Mouse (Mus musculus): ENCODE data around the gene Flrt3. TPM values are rescaled to one million over a fixed set of nuclear protein-coding genes. Genes with fewer than 3 reads are reported as not detected.

Flrt3 gene
- polyA plus RNA-seq (2015; fragmentation: Nextera tagmentation; extraction: Ambion mirVana): 1.2 and 1.7 TPM in 2 replicates

DNA sequence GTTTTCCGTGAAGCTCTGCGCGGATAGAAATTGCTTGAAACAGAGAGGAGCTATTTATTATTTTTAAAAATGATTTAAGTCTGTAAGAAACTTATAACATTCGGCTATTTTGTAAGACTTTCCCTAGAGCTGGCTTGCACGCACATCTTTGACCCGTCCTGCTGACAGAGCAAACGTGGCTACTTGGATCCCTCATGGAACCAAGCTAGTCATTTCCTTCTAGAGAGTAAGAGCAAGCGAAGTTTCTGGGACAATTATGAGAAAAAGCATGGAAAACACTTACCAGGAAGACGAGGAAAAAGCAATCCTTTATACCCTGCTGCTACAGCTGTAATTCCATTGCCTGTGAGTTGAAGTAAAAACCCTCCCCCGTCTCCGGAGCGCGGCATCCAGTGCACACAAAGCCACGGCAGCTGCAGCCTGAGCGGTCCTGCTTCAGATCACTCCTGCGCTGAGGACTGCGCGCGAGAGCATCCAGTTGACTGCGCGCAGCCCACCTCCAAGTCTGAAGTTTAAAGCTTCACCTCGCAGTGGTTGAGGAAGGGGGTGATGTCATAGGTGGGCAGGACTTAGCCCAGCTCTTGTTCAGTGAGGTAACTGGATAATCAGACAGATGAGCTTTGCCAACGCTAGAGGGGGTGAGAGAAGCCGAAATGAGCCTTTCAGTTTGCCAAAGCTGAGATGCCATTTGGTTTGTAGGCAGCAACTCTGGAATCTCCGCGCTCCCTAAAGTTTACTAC, at the start of gene Flrt3:
TSS of gene Flrt3 (minus strand) at position 507 of the 740 bp plus-strand sequence.
- peak; percentile 53 for DNase-seq
- Histone ChIP-seq H3K4me3 (replicated peaks) (peak within 1 kb of the TSS; percentile 46), H3K9me3 (replicated peaks) (no peaks in the 10 kb centered on the region), H3K27me3 (peaks cover 4% of the 10 kb centered on the region), H3K4me2 (peak within 1 kb of the TSS; percentile 66), H3K4me1 (replicated peaks) (0 out of 2 replicates have a peak, but pooled peaks cover 4% of the 10 kb centered on the region), H3K9ac (peak within 1 kb of the TSS; percentile 30), H3K27ac (no peak within 1 kb of the TSS), H3K36me3 (no peaks in the 10 kb centered on the region)
- ATAC-seq (ENCODE audit: low read depth): peak; percentile 99
- 1% methylated on average over 26 of the region's 26 CpGs for WGBS (ENCODE audit: insufficient replicate concordance)

GRCm38 (mm10) chr2:140717407-140717806, 46.1 kb upstream of the Flrt3 start:
- H3K9ac ChIP-seq: no peak overlapping the region
- no peak overlapping the region for H3K4me2 ChIP-seq
- no peaks in the 10 kb centered on the region for H3K9me3 ChIP-seq (replicated peaks)
- ATAC-seq (ENCODE audit: low read depth) (no peak), DNase-seq (no peak)
- 59% methylated on average over 9 of the region's 9 CpGs for WGBS (ENCODE audit: insufficient replicate concordance)
- H3K4me3 ChIP-seq (replicated peaks): no peak overlapping the region
- H3K36me3 ChIP-seq: no peaks in the 10 kb centered on the region
- H3K4me1 ChIP-seq (replicated peaks): no peaks in the 10 kb centered on the region
- no peaks in the 10 kb centered on the region for H3K27me3 ChIP-seq
- H3K27ac ChIP-seq: no peak overlapping the region

DNA sequence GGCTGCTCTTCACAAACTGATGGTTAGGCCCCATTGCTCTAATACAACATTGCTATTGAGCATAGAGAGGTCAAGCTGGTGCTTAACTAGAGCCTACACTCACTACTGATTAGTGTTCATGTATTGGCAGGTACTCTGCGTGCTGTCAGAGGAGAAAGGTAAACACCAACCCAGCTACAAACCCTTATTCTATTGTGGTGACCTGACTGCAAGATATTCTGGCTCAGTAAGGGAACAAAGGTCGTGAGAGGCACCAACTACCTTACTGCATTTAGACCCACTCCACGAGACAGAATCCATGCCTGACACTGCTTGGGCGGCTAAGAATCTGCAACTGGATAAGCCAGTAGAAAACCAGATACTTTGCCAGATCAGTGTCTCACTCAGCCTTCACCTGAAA, 44.6 kb upstream of the Flrt3 start:
- H3K9ac ChIP-seq: no peak overlapping the region
- H3K4me1 ChIP-seq (replicated peaks): no peaks in the 10 kb centered on the region
- WGBS (ENCODE audit: insufficient replicate concordance): 49% methylated on average over 4 of the region's 4 CpGs
- H3K27me3 ChIP-seq: no peaks in the 10 kb centered on the region
- H3K27ac ChIP-seq: no peak overlapping the region
- DNase-seq: no peak
- no peak for ATAC-seq (ENCODE audit: low read depth)
- H3K4me3 ChIP-seq (replicated peaks): no peak overlapping the region
- no peak overlapping the region for H3K4me2 ChIP-seq
- no peaks in the 10 kb centered on the region for H3K9me3 ChIP-seq (replicated peaks)
- no peaks in the 10 kb centered on the region for H3K36me3 ChIP-seq

GRCm38 (mm10) chr2:140707550-140707949, 36.3 kb upstream of the Flrt3 start:
- Histone ChIP-seq H3K4me2 (no peak overlapping the region), H3K9ac (no peak overlapping the region), H3K27me3 (no peaks in the 10 kb centered on the region), H3K9me3 (replicated peaks) (no peaks in the 10 kb centered on the region), H3K4me1 (replicated peaks) (no peaks in the 10 kb centered on the region), H3K36me3 (no peaks in the 10 kb centered on the region), H3K4me3 (replicated peaks) (no peak overlapping the region), H3K27ac (no peak overlapping the region)
- WGBS (ENCODE audit: insufficient replicate concordance): 58% methylated on average over 5 of the region's 5 CpGs
- ATAC-seq (ENCODE audit: low read depth) (no peak), DNase-seq (no peak)

DNA sequence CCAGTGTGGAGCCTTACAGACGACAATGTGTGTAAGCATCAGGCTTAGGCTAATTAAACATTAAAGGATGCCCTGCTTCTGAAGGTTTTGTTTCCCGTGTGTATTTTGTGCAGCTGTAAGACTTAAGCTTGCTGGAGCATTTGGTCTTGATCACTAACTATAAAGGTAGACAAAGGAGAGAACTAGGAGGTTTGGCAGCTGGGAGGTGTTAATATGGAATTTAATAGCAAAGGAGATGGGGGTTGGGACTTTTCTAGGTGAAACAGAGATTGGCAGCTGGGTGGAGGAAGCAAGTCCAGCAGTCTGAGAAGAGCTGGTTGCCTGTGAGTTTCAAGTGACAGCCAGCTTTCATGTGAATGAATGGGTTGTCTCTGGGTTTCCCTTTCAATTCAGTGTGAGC, 34.0 kb upstream of the Flrt3 start:
- WGBS (ENCODE audit: insufficient replicate concordance): 33% methylated on average over 2 of the region's 2 CpGs

GRCm38 (mm10) chr2:140704146-140704545, 32.9 kb upstream of the Flrt3 start:
- H3K4me3 ChIP-seq (replicated peaks): no peak overlapping the region
- H3K27me3 ChIP-seq: no peaks in the 10 kb centered on the region
- no peaks in the 10 kb centered on the region for H3K36me3 ChIP-seq
- no peak overlapping the region for H3K4me2 ChIP-seq
- WGBS (ENCODE audit: insufficient replicate concordance): 44% methylated on average over 3 of the region's 3 CpGs
- ATAC-seq (ENCODE audit: low read depth) (no peak), DNase-seq (no peak)
- H3K4me1 ChIP-seq (replicated peaks): no peaks in the 10 kb centered on the region
- no peaks in the 10 kb centered on the region for H3K9me3 ChIP-seq (replicated peaks)
- no peak overlapping the region for H3K9ac ChIP-seq
- H3K27ac ChIP-seq: no peak overlapping the region

More for the DNA sequence above, 34.0 kb upstream of the Flrt3 start:
- Histone ChIP-seq H3K27me3 (no peaks in the 10 kb centered on the region), H3K36me3 (no peaks in the 10 kb centered on the region), H3K9me3 (replicated peaks) (no peaks in the 10 kb centered on the region), H3K9ac (no peak overlapping the region), H3K27ac (no peak overlapping the region), H3K4me3 (replicated peaks) (no peak overlapping the region), H3K4me1 (replicated peaks) (no peaks in the 10 kb centered on the region), H3K4me2 (no peak overlapping the region)
- DNase-seq: no peak
- no peak for ATAC-seq (ENCODE audit: low read depth)

DNA sequence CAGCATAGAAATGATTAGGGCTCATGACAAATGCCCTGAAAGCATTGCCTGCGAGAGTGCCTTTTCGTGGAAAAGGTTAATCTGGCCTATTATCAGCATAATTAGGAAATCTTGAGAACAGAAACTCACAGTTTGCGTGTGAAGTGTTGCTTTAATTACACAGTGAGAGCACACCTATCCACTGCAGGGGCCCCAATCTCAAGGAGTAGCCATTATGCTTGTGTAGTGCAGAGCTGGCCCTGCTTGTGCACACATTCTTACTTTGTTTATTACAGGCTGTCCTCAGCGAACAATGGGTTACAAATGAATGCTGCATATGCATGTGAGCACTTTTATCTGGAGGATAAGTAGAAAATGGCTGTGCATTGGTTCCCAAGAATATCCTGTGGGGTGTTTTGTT, 32.1 kb upstream of the Flrt3 start:
- Histone ChIP-seq H3K4me2 (no peak overlapping the region), H3K36me3 (no peaks in the 10 kb centered on the region), H3K9ac (no peak overlapping the region), H3K9me3 (replicated peaks) (no peaks in the 10 kb centered on the region), H3K27me3 (no peaks in the 10 kb centered on the region), H3K4me3 (replicated peaks) (no peak overlapping the region), H3K27ac (no peak overlapping the region), H3K4me1 (replicated peaks) (no peaks in the 10 kb centered on the region)
- no peak for DNase-seq
- WGBS (ENCODE audit: insufficient replicate concordance): 61% methylated on average over 4 of the region's 4 CpGs
- ATAC-seq (ENCODE audit: low read depth): no peak

GRCm38 (mm10) chr2:140698585-140698984, 27.3 kb upstream of the Flrt3 start:
- Histone ChIP-seq H3K27ac (no peak overlapping the region), H3K9ac (no peak overlapping the region), H3K9me3 (replicated peaks) (no peaks in the 10 kb centered on the region), H3K27me3 (no peaks in the 10 kb centered on the region), H3K4me1 (replicated peaks) (no peaks in the 10 kb centered on the region), H3K4me3 (replicated peaks) (no peak overlapping the region), H3K36me3 (no peaks in the 10 kb centered on the region), H3K4me2 (no peak overlapping the region)
- ATAC-seq (ENCODE audit: low read depth) (no peak), DNase-seq (no peak)
- WGBS (ENCODE audit: insufficient replicate concordance): 54% methylated on average over 3 of the region's 3 CpGs

- 65% methylated on average over 5 of the region's 5 CpGs for WGBS (ENCODE audit: insufficient replicate concordance)
- Histone ChIP-seq H3K9me3 (replicated peaks) (no peaks in the 10 kb centered on the region), H3K4me2 (no peak overlapping the region), H3K36me3 (no peaks in the 10 kb centered on the region), H3K27me3 (no peaks in the 10 kb centered on the region), H3K9ac (no peak overlapping the region), H3K27ac (no peak overlapping the region), H3K4me1 (replicated peaks) (no peaks in the 10 kb centered on the region), H3K4me3 (replicated peaks) (no peak overlapping the region)
- ATAC-seq (ENCODE audit: low read depth) (no peak), DNase-seq (no peak)
Observed at GRCm38 (mm10) chr2:140693845-140694244, 22.6 kb upstream of the Flrt3 start.

- WGBS (ENCODE audit: insufficient replicate concordance): 50% methylated on average over 4 of the region's 4 CpGs
Observed at GRCm38 (mm10) chr2:140692461-140692860, 21.2 kb upstream of the Flrt3 start.

GRCm38 (mm10) chr2:140691403-140691802, 20.1 kb upstream of the Flrt3 start:
- no peaks in the 10 kb centered on the region for H3K9me3 ChIP-seq (replicated peaks)
- H3K36me3 ChIP-seq: no peaks in the 10 kb centered on the region
- no peak overlapping the region for H3K9ac ChIP-seq
- 36% methylated on average over 1 of the region's 1 CpGs for WGBS (ENCODE audit: insufficient replicate concordance)
- H3K4me3 ChIP-seq (replicated peaks): no peak overlapping the region
- H3K4me1 ChIP-seq (replicated peaks): no peaks in the 10 kb centered on the region
- H3K27me3 ChIP-seq: no peaks in the 10 kb centered on the region
- DNase-seq (no peak), ATAC-seq (ENCODE audit: low read depth) (no peak)
- no peak overlapping the region for H3K27ac ChIP-seq
- no peak overlapping the region for H3K4me2 ChIP-seq

More at GRCm38 (mm10) chr2:140692461-140692860, 21.2 kb upstream of the Flrt3 start:
- no peaks in the 10 kb centered on the region for H3K4me1 ChIP-seq (replicated peaks)
- no peak overlapping the region for H3K4me2 ChIP-seq
- no peak overlapping the region for H3K27ac ChIP-seq
- H3K36me3 ChIP-seq: no peaks in the 10 kb centered on the region
- no peak overlapping the region for H3K9ac ChIP-seq
- DNase-seq (no peak), ATAC-seq (ENCODE audit: low read depth) (no peak)
- H3K27me3 ChIP-seq: no peaks in the 10 kb centered on the region
- H3K9me3 ChIP-seq (replicated peaks): no peaks in the 10 kb centered on the region
- H3K4me3 ChIP-seq (replicated peaks): no peak overlapping the region

DNA sequence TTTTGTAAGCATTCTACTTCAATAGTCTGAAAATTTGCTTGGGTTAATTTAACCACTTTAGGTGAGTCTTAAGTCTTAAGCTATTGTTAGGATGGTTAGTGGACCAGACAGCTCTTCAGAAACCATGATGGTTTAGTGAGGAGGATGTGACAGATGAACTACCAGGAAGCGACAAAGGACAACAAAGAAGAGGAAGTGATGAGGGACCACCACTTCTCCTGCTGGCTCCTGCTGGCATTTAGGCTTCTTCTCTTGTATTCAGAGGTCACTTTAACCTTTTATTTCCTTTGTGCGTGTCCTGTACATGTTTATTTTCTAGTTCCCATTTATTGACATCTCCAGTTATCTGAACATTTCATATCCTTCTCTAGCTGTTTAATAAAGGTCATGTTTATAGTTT, 19.6 kb upstream of the Flrt3 start:
- H3K4me3 ChIP-seq (replicated peaks): no peak overlapping the region
- no peaks in the 10 kb centered on the region for H3K27me3 ChIP-seq
- ATAC-seq (ENCODE audit: low read depth) (no peak), DNase-seq (no peak)
- H3K4me1 ChIP-seq (replicated peaks): no peaks in the 10 kb centered on the region
- whole genome bisulfite sequencing (ENCODE audit: insufficient replicate concordance): 46% methylated on average over 2 of the region's 2 CpGs
- no peak overlapping the region for H3K4me2 ChIP-seq
- H3K27ac ChIP-seq: no peak overlapping the region
- H3K36me3 ChIP-seq: no peaks in the 10 kb centered on the region
- no peaks in the 10 kb centered on the region for H3K9me3 ChIP-seq (replicated peaks)
- H3K9ac ChIP-seq: no peak overlapping the region
